Mouse (Mus musculus) hindbrain, embryonic 16.5 days (tissue): ENCODE data around the gene Gcm1. TPM values are rescaled to one million over a fixed set of nuclear protein-coding genes. Genes with fewer than 3 reads are reported as not detected.

Source experiments
- ATAC-seq: fragments of 200-750 bp; cut with Nextera tagmentation; 2 replicates; pipeline ENCODE4 v1.8.0; 2017; ENCODE audit warnings: moderate TSS enrichment, moderate library complexity
- H3K27ac ChIP-seq: fragments of 300-500 bp; sonication (generic); 2 replicates; pipeline ENCODE4 v1.5.1; 2014; ENCODE audit warnings: low read depth, mild to moderate bottlenecking, control low read depth, low read length, moderate library complexity
- H3K27me3 ChIP-seq: fragments of 300-500 bp; sonication (generic); replicated peaks from 2 replicates; pipeline ENCODE4 v1.6.1; 2014; ENCODE audit warnings: low read length; ENCODE audit not compliant: control insufficient read depth, insufficient read depth
- H3K36me3 ChIP-seq: fragments of 300-500 bp; sonication (generic); 2 replicates; pipeline ENCODE4 v1.6.1; 2014; ENCODE audit warnings: mild to moderate bottlenecking, low read length, moderate library complexity, mixed read lengths; ENCODE audit not compliant: control insufficient read depth, insufficient read depth
- H3K4me1 ChIP-seq: fragments of 300-500 bp; sonication (generic); 2 replicates; pipeline ENCODE4 v1.6.1; 2014; ENCODE audit warnings: low read depth, low read length; ENCODE audit not compliant: control insufficient read depth, insufficient read depth
- H3K4me2 ChIP-seq: fragments of 300-500 bp; sonication (generic); 2 replicates; pipeline ENCODE4 v1.6.1; 2014; ENCODE audit warnings: mild to moderate bottlenecking, low read length, control low read depth, moderate library complexity
- H3K4me3 ChIP-seq: fragments of 300-500 bp; sonication (generic); 2 replicates; pipeline ENCODE4 v1.5.1; 2014; ENCODE audit warnings: mild to moderate bottlenecking, low read length, control low read depth, moderate library complexity
- H3K9ac ChIP-seq: fragments of 300-500 bp; sonication (generic); 2 replicates; pipeline ENCODE4 v1.6.1; 2014; ENCODE audit warnings: low read depth, mild to moderate bottlenecking, control low read depth, low read length, moderate library complexity
- H3K9me3 ChIP-seq: fragments of 300-500 bp; sonication (generic); 2 replicates; pipeline ENCODE4 v1.6.1; 2014; ENCODE audit warnings: mild to moderate bottlenecking, low read length, moderate library complexity; ENCODE audit not compliant: control insufficient read depth
- WGBS: fragments of 180-500 bp; shearing (Covaris S2); extraction: QIAGEN DNeasy Blood & Tissue Kit; methylation state at CpG from one replicate; pipeline ENCODE4 v1.1.7; 2014; 5-methylcytosine and 5-hydroxymethylcytosine counted together
- polyA plus RNA-seq: library from polyadenylated mRNA; unstranded; fragments of >200 nt; fragmentation: Nextera tagmentation; extraction: Ambion mirVana; gene quantifications from 2 replicates; pipeline ENCODE4 v1.2.1, GENCODE M21; 2015

The Gcm1 gene
- polyA plus RNA-seq, 1 experiment from 2014 or later, result not detected

- no peaks in the 10 kb centered on the region for H3K9me3 ChIP-seq
- WGBS, result 50% methylated on average over 1 of the region's 1 CpGs
- no peaks in the 10 kb centered on the region for H3K4me1 ChIP-seq
- H3K36me3 ChIP-seq, result no peaks in the 10 kb centered on the region
- no peak overlapping the region for H3K4me3 ChIP-seq
- no peak for ATAC-seq
- H3K27me3 ChIP-seq, result no peaks in the 10 kb centered on the region
- H3K4me2 ChIP-seq, result no peak overlapping the region
- H3K27ac ChIP-seq, result no peak overlapping the region
- H3K9ac ChIP-seq, result no peak overlapping the region
Observed at GRCm38 (mm10) chr9:78013813-78014212, 37.9 kb upstream of the Gcm1 start.

- Histone ChIP-seq H3K4me1 (no peaks in the 10 kb centered on the region), H3K27me3 (no peaks in the 10 kb centered on the region), H3K4me3 (no peak overlapping the region), H3K9me3 (no peaks in the 10 kb centered on the region), H3K36me3 (no peaks in the 10 kb centered on the region), H3K4me2 (no peak overlapping the region), H3K27ac (no peak overlapping the region), H3K9ac (no peak overlapping the region)
- 85% methylated on average over 7 of the region's 7 CpGs for WGBS
- no peak for ATAC-seq
Observed at GRCm38 (mm10) chr9:78015816-78016215, 35.9 kb upstream of the Gcm1 start.

- H3K27ac ChIP-seq, result no peak overlapping the region
- no peaks in the 10 kb centered on the region for H3K4me1 ChIP-seq
- H3K4me2 ChIP-seq, result peak overlapping the region; percentile 32
- no peaks in the 10 kb centered on the region for H3K9me3 ChIP-seq
- ATAC-seq, result no peak
- H3K36me3 ChIP-seq, result no peaks in the 10 kb centered on the region
- no peak overlapping the region for H3K4me3 ChIP-seq
- H3K27me3 ChIP-seq, result no peaks in the 10 kb centered on the region
- 64% methylated on average over 15 of the region's 15 CpGs for WGBS
- no peak overlapping the region; the same call in 1 of the 2 replicates for H3K9ac ChIP-seq
Observed at GRCm38 (mm10) chr9:78016288-78016687, 35.4 kb upstream of the Gcm1 start.

GRCm38 (mm10) chr9:78021256-78021655 is 30.5 kb upstream of the Gcm1 start:
- H3K27ac ChIP-seq, result no peak overlapping the region
- no peak overlapping the region for H3K4me2 ChIP-seq
- peak; percentile 71 for ATAC-seq
- H3K36me3 ChIP-seq, result no peaks in the 10 kb centered on the region
- H3K4me3 ChIP-seq, result no peak overlapping the region
- no peak overlapping the region for H3K9ac ChIP-seq
- WGBS, result 11% methylated on average over 9 of the region's 9 CpGs
- no peaks in the 10 kb centered on the region for H3K9me3 ChIP-seq
- H3K27me3 ChIP-seq, result no peaks in the 10 kb centered on the region
- H3K4me1 ChIP-seq, result no peaks in the 10 kb centered on the region

- 76% methylated on average over 8 of the region's 8 CpGs for WGBS
- H3K9me3 ChIP-seq, result no peaks in the 10 kb centered on the region
- H3K4me3 ChIP-seq, result no peak overlapping the region
- no peak for ATAC-seq
- no peak overlapping the region for H3K9ac ChIP-seq
- no peak overlapping the region for H3K4me2 ChIP-seq
- no peaks in the 10 kb centered on the region for H3K36me3 ChIP-seq
- no peaks in the 10 kb centered on the region for H3K27me3 ChIP-seq
- no peak overlapping the region for H3K27ac ChIP-seq
- H3K4me1 ChIP-seq, result no peaks in the 10 kb centered on the region
Observed at GRCm38 (mm10) chr9:78022187-78022945, 29.4 kb upstream of the Gcm1 start.

- Histone ChIP-seq H3K4me1 (no peaks in the 10 kb centered on the region), H3K36me3 (no peaks in the 10 kb centered on the region), H3K9me3 (no peaks in the 10 kb centered on the region), H3K9ac (no peak overlapping the region), H3K27ac (no peak overlapping the region), H3K4me3 (no peak overlapping the region), H3K27me3 (no peaks in the 10 kb centered on the region), H3K4me2 (no peak overlapping the region)
- WGBS, result 20% methylated on average over 3 of the region's 3 CpGs
- peak; percentile 82 for ATAC-seq
Observed at GRCm38 (mm10) chr9:78024823-78025222, 26.9 kb upstream of the Gcm1 start.

- ATAC-seq, result no peak
- H3K9me3 ChIP-seq, result no peaks in the 10 kb centered on the region
- H3K4me1 ChIP-seq, result no peaks in the 10 kb centered on the region
- no peak overlapping the region for H3K4me3 ChIP-seq
- 73% methylated on average over 3 of the region's 3 CpGs for whole genome bisulfite sequencing
- no peaks in the 10 kb centered on the region for H3K27me3 ChIP-seq
- no peak overlapping the region for H3K4me2 ChIP-seq
- H3K9ac ChIP-seq, result no peak overlapping the region
- H3K27ac ChIP-seq, result no peak overlapping the region
- H3K36me3 ChIP-seq, result no peaks in the 10 kb centered on the region
Observed at GRCm38 (mm10) chr9:78027099-78027498, 24.6 kb upstream of the Gcm1 start.

- WGBS, result 91% methylated on average over 10 of the region's 10 CpGs
- no peak for ATAC-seq
- Histone ChIP-seq H3K4me1 (no peaks in the 10 kb centered on the region), H3K9me3 (no peaks in the 10 kb centered on the region), H3K27ac (no peak overlapping the region), H3K9ac (no peak overlapping the region), H3K4me3 (no peak overlapping the region), H3K27me3 (no peaks in the 10 kb centered on the region), H3K36me3 (no peaks in the 10 kb centered on the region), H3K4me2 (no peak overlapping the region)
Observed at GRCm38 (mm10) chr9:78030835-78031456, 20.8 kb upstream of the Gcm1 start.

- H3K27ac ChIP-seq, result no peak overlapping the region
- no peak overlapping the region for H3K9ac ChIP-seq
- 93% methylated on average over 4 of the region's 4 CpGs for WGBS
- H3K36me3 ChIP-seq, result no peaks in the 10 kb centered on the region
- ATAC-seq, result no peak
- no peaks in the 10 kb centered on the region for H3K9me3 ChIP-seq
- H3K27me3 ChIP-seq, result no peaks in the 10 kb centered on the region
- no peak overlapping the region for H3K4me3 ChIP-seq
- no peak overlapping the region for H3K4me2 ChIP-seq
- no peaks in the 10 kb centered on the region for H3K4me1 ChIP-seq
Observed at GRCm38 (mm10) chr9:78032930-78033329, 18.8 kb upstream of the Gcm1 start.
